Comparison of ENCODE assay signal across 31 mouse cellular contexts in the genomic region with DNA sequence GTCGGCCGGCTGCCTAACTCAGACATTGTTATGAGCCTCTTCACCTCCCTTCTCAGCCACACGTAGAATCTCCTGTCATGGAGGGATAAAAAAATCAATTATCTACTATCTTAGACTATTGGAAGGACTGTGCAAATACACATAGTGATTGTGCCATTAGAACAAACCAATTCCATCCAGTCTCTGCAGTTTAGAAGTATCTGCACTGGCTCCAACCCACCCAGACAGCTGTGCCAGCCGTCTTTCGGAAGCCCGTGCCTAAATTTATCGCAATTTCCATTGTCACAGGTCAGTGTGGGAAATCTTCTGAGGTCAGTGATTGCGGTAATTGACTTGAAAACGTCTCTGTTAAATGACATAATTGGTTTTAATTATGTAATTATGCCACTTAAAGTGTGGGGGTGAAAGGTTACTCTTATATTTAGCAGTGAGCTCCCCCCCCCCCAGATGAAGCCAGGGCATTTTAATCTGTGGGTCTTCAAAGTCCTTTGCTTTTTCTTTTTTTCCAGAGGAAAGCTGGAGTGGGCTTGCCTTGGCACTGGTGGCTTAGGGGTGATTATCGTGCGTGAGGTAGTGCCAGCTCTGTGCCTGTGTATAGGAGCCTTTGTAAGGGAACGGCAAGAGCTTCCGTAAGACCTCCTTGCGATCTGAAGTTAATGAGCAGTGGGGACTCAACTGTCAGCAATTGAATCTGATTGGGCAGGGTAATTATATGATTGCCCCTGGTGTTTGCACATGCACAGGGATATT.
DNase-seq lines count a peak whose midpoint lies in the region; ATAC-seq and TF ChIP-seq lines count a peak whose summit lies in the region.
"Had no signal": no experiment of that assay in that cellular context is flagged by ENCODE, and none has a peak within 500 bp of the region (broad histone marks: within the 10 kb centered on the region; RNA-seq: fewer than 3 reads in every experiment).

No protein-coding gene starts in this region.

- TF ChIP-seq CTCF in midbrain, postnatal 0 days (IDR thresholded peaks at IDR 0.05), result no peak

- peaks cover 91% of the 10 kb centered on the region for H3K27me3 ChIP-seq in midbrain, embryonic 14.5 days (ENCODE audit: control insufficient read depth, insufficient read depth, low read length)
- H3K27me3 ChIP-seq in midbrain, postnatal 0 days (ENCODE audit: insufficient read depth, low read length), result peaks cover 11% of the 10 kb centered on the region; the same call in 1 of the 2 replicates
- H3K27me3 ChIP-seq in forebrain, embryonic 12.5 days, result peaks cover 77% of the 10 kb centered on the region
- H3K27me3 ChIP-seq in forebrain, embryonic 16.5 days (replicated peaks; ENCODE audit: control insufficient read depth, insufficient read depth, low read length), result peaks cover 22% of the 10 kb centered on the region
- H3K27me3 ChIP-seq: CH12.LX; heart, embryonic 13.5 days; kidney, embryonic 15.5 days had no signal

- ATAC-seq in midbrain, embryonic 14.5 days (ENCODE audit: low FRiP score, low TSS enrichment), result no peak
- no peak for ATAC-seq in midbrain, postnatal 0 days (ENCODE audit: low FRiP score)
- peak; percentile 81; the same call in 1 of the 2 replicates for ATAC-seq in forebrain, embryonic 12.5 days (ENCODE audit: low FRiP score)
- peak; percentile 80 for ATAC-seq in forebrain, embryonic 16.5 days
- ATAC-seq: activated CD4-positive, CD25-positive, alpha-beta regulatory T cell, adult 4 months had no signal

- no peak overlapping the region for H3K4me3 ChIP-seq in midbrain, embryonic 14.5 days (replicated peaks; ENCODE audit: low read depth, low read length)
- no peak overlapping the region for H3K4me3 ChIP-seq in midbrain, postnatal 0 days (ENCODE audit: low read depth, low read length)
- H3K4me3 ChIP-seq in forebrain, embryonic 12.5 days (replicated peaks), result no peak overlapping the region
- no peak overlapping the region for H3K4me3 ChIP-seq in forebrain, embryonic 16.5 days (replicated peaks; ENCODE audit: low read length)
- H3K4me3 ChIP-seq: erythroblast, embryonic 14.5 days; heart, adult 2 months; heart, embryonic 13.5 days; hindbrain, embryonic 15.5 days; kidney, embryonic 15.5 days; layer of hippocampus, adult 2 months; neural tube, embryonic 15.5 days had no signal

- H3K4me1 ChIP-seq in midbrain, embryonic 14.5 days (ENCODE audit: control insufficient read depth, insufficient read depth, low read length), result no peaks in the 10 kb centered on the region
- 0 out of 2 replicates have a peak, but pooled peaks cover 3% of the 10 kb centered on the region for H3K4me1 ChIP-seq in midbrain, postnatal 0 days (ENCODE audit: insufficient read depth, low read length)
- H3K4me1 ChIP-seq in forebrain, embryonic 12.5 days, result peaks cover 10% of the 10 kb centered on the region
- peaks cover 6% of the 10 kb centered on the region; the same call in 1 of the 2 replicates for H3K4me1 ChIP-seq in forebrain, embryonic 16.5 days (replicated peaks; ENCODE audit: control insufficient read depth, insufficient read depth, low read length)
- H3K4me1 ChIP-seq: heart, embryonic 13.5 days; hindbrain, embryonic 15.5 days; kidney, embryonic 15.5 days had no signal

- H3K36me3 ChIP-seq in midbrain, embryonic 14.5 days (ENCODE audit: control insufficient read depth, insufficient read depth, low read length), result no peaks in the 10 kb centered on the region
- H3K36me3 ChIP-seq in midbrain, postnatal 0 days (ENCODE audit: insufficient read depth, low read length), result 0 out of 2 replicates have a peak, but pooled peaks cover 2% of the 10 kb centered on the region
- no peaks in the 10 kb centered on the region for H3K36me3 ChIP-seq in forebrain, embryonic 12.5 days (replicated peaks)
- no peaks in the 10 kb centered on the region for H3K36me3 ChIP-seq in forebrain, embryonic 16.5 days (ENCODE audit: control insufficient read depth, insufficient read depth)
- H3K36me3 ChIP-seq: heart, embryonic 13.5 days; hindbrain, embryonic 15.5 days; kidney, embryonic 15.5 days had no signal

- peak; percentile 37 for DNase-seq in midbrain, embryonic 14.5 days
- no peak for DNase-seq in midbrain, postnatal 0 days (ENCODE audit: low spot score)
- peak; percentile 4 for DNase-seq in retina, postnatal 7 days (ENCODE audit: low read depth, low spot score)
- no peak for DNase-seq in lung, postnatal 4 days
- DNase-seq in gastrocnemius, postnatal 25 days, result no peak
- DNase-seq: adrenal gland, adult 2 months; adrenal gland, postnatal 36 days; B cell, adult 2 months; cerebellum, adult 11 months; cerebellum, adult 9-10 months; gastrocnemius, postnatal 36 days; heart, adult 2 months; heart, postnatal 10 days; kidney, adult 18-20 months; kidney, postnatal 25 days; liver; lung, adult 2 months; lung, postnatal 10 days; right cerebral cortex, postnatal 4 days; thymus, postnatal 4 days had no signal

- no peak overlapping the region for H3K4me2 ChIP-seq in midbrain, embryonic 14.5 days (ENCODE audit: low read length)
- no peak overlapping the region for H3K4me2 ChIP-seq in midbrain, postnatal 0 days (ENCODE audit: low read depth, low read length, poor library complexity, severe bottlenecking)
- H3K4me2 ChIP-seq in forebrain, embryonic 12.5 days, result no peak overlapping the region
- H3K4me2 ChIP-seq in forebrain, embryonic 16.5 days (ENCODE audit: low read length), result no peak overlapping the region
- H3K4me2 ChIP-seq: heart, embryonic 13.5 days; hindbrain, embryonic 15.5 days; kidney, embryonic 15.5 days; neural tube, embryonic 15.5 days had no signal

- WGBS in midbrain, embryonic 14.5 days, result 64% methylated on average over 14 of the region's 14 CpGs
- 60% methylated on average over 14 of the region's 14 CpGs for WGBS in midbrain, postnatal 0 days
- 41% methylated on average over 14 of the region's 14 CpGs for WGBS in forebrain, embryonic 12.5 days
- WGBS in forebrain, embryonic 16.5 days, result 18% methylated on average over 14 of the region's 14 CpGs

- no peaks in the 10 kb centered on the region for H3K9me3 ChIP-seq in midbrain, embryonic 14.5 days (ENCODE audit: control insufficient read depth, low read length)
- no peaks in the 10 kb centered on the region for H3K9me3 ChIP-seq in midbrain, postnatal 0 days (ENCODE audit: low read length)
- no peaks in the 10 kb centered on the region for H3K9me3 ChIP-seq in forebrain, embryonic 12.5 days
- no peaks in the 10 kb centered on the region for H3K9me3 ChIP-seq in forebrain, embryonic 16.5 days (ENCODE audit: control insufficient read depth, low read length)
- H3K9me3 ChIP-seq: heart, embryonic 13.5 days; hindbrain, embryonic 15.5 days; kidney, embryonic 15.5 days; neural tube, embryonic 15.5 days had no signal

- no peak overlapping the region for H3K27ac ChIP-seq in midbrain, embryonic 14.5 days (replicated peaks; ENCODE audit: low read depth, low read length)
- no peak overlapping the region for H3K27ac ChIP-seq in midbrain, postnatal 0 days (ENCODE audit: low read depth, low read length)
- H3K27ac ChIP-seq in forebrain, embryonic 12.5 days, result no peak overlapping the region
- H3K27ac ChIP-seq in forebrain, embryonic 16.5 days (ENCODE audit: low read length), result no peak overlapping the region
- H3K27ac ChIP-seq: heart, adult 2 months; heart, embryonic 13.5 days; hindbrain, embryonic 15.5 days; kidney, embryonic 15.5 days; layer of hippocampus, adult 2 months; liver, embryonic 14.5 days; neural tube, embryonic 15.5 days had no signal

- no peak overlapping the region for H3K9ac ChIP-seq in midbrain, embryonic 14.5 days (replicated peaks; ENCODE audit: low read length)
- H3K9ac ChIP-seq in midbrain, postnatal 0 days (replicated peaks; ENCODE audit: low read length, poor library complexity, severe bottlenecking), result no peak overlapping the region
- H3K9ac ChIP-seq in forebrain, embryonic 12.5 days, result no peak overlapping the region
- H3K9ac ChIP-seq in forebrain, embryonic 16.5 days (replicated peaks; ENCODE audit: low read depth, low read length), result no peak overlapping the region
- H3K9ac ChIP-seq: heart, embryonic 13.5 days; hindbrain, embryonic 15.5 days; kidney, embryonic 15.5 days; liver, embryonic 14.5 days; neural tube, embryonic 15.5 days had no signal

Comparison
In these comparisons a context has a peak if more than half of its experiments do, and no peak if none do; other contexts are left out.
1. DNase-seq: peak in midbrain, embryonic 14.5 days (single experiment) and retina, postnatal 7 days (single experiment); none in midbrain, postnatal 0 days (single experiment), lung, postnatal 4 days (0 of 2) and gastrocnemius, postnatal 25 days (single experiment).
2. ATAC-seq: peak in forebrain, embryonic 12.5 days (single experiment) and forebrain, embryonic 16.5 days (single experiment); none in midbrain, embryonic 14.5 days (single experiment) and midbrain, postnatal 0 days (single experiment).